Mouse (Mus musculus): ENCODE measurements around the gene Ift122.

DNA sequence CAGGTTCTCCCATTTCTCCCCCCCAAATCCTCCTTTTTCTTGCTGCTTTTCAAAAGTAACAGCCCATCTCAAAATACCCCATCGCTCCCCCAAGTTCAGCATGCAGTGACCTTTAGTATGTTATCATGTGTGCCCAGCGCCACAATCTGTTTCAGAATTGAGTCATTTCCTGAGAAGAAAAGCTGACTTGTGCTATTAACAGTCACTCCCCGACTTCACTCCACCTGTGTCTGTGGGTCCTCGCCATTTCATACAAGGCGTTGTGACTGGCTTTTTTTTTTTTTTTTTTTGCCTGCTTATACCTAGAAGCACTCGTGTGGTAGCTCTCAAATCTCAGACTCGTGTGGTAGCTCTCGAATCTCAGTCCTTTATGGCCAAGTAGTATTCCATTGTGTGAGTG lies 92.4 kb downstream of the Ift122 start:
- TF ChIP-seq CTCF (IDR thresholded peaks at IDR 0.05; ENCODE audit: control insufficient read depth, insufficient read depth, low read length) (no peak), POLR2A (IDR thresholded peaks at IDR 0.05; ENCODE audit: borderline replicate concordance, control insufficient read depth, low read depth, low read length) (no peak)
